Mouse (Mus musculus) kidney, adult 2 months (tissue): ENCODE results near the gene Gm20379.

Source experiments
- CTCF ChIP-seq: fragments of 200-500 bp; conservative IDR thresholded peaks from 2 replicates; pipeline ENCODE4 v1.5.1; 2011; ENCODE audit warnings: low read depth, mild to moderate bottlenecking, control low read depth, low read length, moderate library complexity, mixed read lengths; ENCODE audit not compliant: insufficient read depth, insufficient read length
- POLR2A ChIP-seq: fragments of 200-500 bp; IDR thresholded peaks from one replicate; pipeline ENCODE4 v1.6.1; 2011; ENCODE audit warnings: low read depth, low read length, control low read depth

DNA sequence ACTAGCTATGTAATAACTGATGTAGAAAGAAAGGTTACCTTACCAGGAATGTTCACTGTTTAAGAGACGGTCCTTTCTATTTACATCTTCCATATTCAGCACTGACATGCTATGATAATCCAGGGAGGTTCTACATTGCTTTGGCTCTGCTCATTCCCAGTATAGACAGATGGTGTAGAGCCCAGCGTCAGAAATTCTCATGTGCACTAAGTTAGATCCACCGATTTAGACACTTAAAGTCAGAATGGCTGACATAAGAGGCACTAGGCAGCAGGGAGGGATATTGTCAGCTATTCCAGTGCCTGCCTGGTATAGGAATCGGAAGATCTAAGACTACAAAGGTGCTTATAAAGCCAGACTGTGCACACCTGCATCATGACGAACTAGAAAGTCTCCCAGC, 8.8 kb downstream of the Gm20379 start:
- no peak for TF ChIP-seq CTCF
- TF ChIP-seq POLR2A = no peak
